Mouse (Mus musculus) midbrain, postnatal 0 days (tissue): ENCODE data around the gene Antxr1. TPM values are rescaled to one million over a fixed set of nuclear protein-coding genes. Genes with fewer than 3 reads are reported as not detected.

Experiments used
- ATAC-seq: fragments of 200-750 bp; cut with Nextera tagmentation; 2 replicates; pipeline ENCODE4 v1.8.0; 2017; ENCODE audit warnings: moderate number of reproducible peaks, mild to moderate bottlenecking, moderate TSS enrichment, moderate library complexity; ENCODE audit not compliant: low FRiP score
- DNase-seq: peaks from one replicate; pipeline ENCODE4 v3.0.0-alpha.2; 2015; ENCODE audit warnings: low spot score
- H3K27ac ChIP-seq: fragments of 300-500 bp; sonication (generic); 2 replicates; pipeline ENCODE4 v1.5.1; 2014; ENCODE audit warnings: low read depth, mild to moderate bottlenecking, low read length, mixed read lengths
- H3K27me3 ChIP-seq: fragments of 300-500 bp; sonication (generic); 2 replicates; pipeline ENCODE4 v1.6.1; 2014; ENCODE audit warnings: low read length, control low read depth, mixed read lengths; ENCODE audit not compliant: insufficient read depth
- H3K36me3 ChIP-seq: fragments of 300-500 bp; sonication (generic); 2 replicates; pipeline ENCODE4 v1.6.1; 2014; ENCODE audit warnings: low read length, control low read depth, mixed read lengths; ENCODE audit not compliant: insufficient read depth
- H3K4me1 ChIP-seq: fragments of 300-500 bp; sonication (generic); 2 replicates; pipeline ENCODE4 v1.6.1; 2014; ENCODE audit warnings: mild to moderate bottlenecking, control low read depth, antibody characterized with exemption, low read length, mixed read lengths; ENCODE audit not compliant: insufficient read depth
- H3K4me2 ChIP-seq: fragments of 300-500 bp; sonication (generic); 2 replicates; pipeline ENCODE4 v1.6.1; 2014; ENCODE audit warnings: low read depth, mild to moderate bottlenecking, low read length, mixed read lengths; ENCODE audit not compliant: poor library complexity, severe bottlenecking
- H3K4me3 ChIP-seq: fragments of 300-500 bp; sonication (generic); 2 replicates; pipeline ENCODE4 v1.5.1; 2014; ENCODE audit warnings: low read depth, mild to moderate bottlenecking, low read length, moderate library complexity
- H3K9ac ChIP-seq: fragments of 300-500 bp; sonication (generic); replicated peaks from 2 replicates; pipeline ENCODE4 v1.6.1; 2014; ENCODE audit warnings: mild to moderate bottlenecking, low read length, moderate library complexity, mixed read lengths; ENCODE audit not compliant: poor library complexity, severe bottlenecking
- H3K9me3 ChIP-seq: fragments of 300-500 bp; sonication (generic); 2 replicates; pipeline ENCODE4 v1.6.1; 2016; ENCODE audit warnings: low read length, control low read depth
- CTCF ChIP-seq: IDR thresholded peaks from 2 replicates; pipeline ENCODE4 v1.5.1; 2016; ENCODE audit warnings: antibody characterized with exemption, mild to moderate bottlenecking
- WGBS: fragments of 180-500 bp; shearing (Covaris S2); extraction: QIAGEN DNeasy Blood & Tissue Kit; methylation state at CpG from one replicate; pipeline ENCODE4 v1.1.7; 2014; 5-methylcytosine and 5-hydroxymethylcytosine counted together
- polyA plus RNA-seq: library from polyadenylated mRNA; unstranded; fragments of >200 nt; fragmentation: Nextera tagmentation; extraction: Ambion mirVana; gene quantifications from 2 replicates; pipeline ENCODE4 v1.2.1, GENCODE M21; 2015
- total RNA-seq: library from RNA; depleted of rRNA; stranded (reverse); fragments of >200 nt; gene quantifications from 2 replicates; pipeline ENCODE4 v1.2.3, GENCODE M21; 2014

The Antxr1 gene
- total and polyA plus RNA-seq, 2 experiments from 2014 or later, result 2.9 to 13.1 TPM

DNA sequence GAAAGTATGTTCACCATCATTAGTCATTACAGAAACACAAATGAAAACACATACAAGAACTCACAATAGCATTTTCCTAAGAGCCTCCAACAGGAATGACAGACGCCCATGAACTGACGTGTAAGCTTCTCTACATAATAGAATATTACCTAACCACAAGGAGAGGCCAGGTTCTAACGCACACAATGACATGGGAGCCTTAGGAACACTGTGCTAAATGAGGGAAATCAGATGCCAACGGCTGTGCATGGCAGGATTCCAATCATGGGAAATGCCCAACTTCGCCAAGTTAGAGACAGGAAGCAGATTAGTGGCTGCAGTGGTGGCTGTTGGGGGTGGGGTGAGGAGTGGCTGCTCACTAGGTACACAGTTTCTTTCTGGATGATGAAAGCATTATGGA lies 76.6 kb downstream of the Antxr1 start:
- Histone ChIP-seq H3K27ac (no peak overlapping the region), H3K36me3 (no peaks in the 10 kb centered on the region), H3K27me3 (no peaks in the 10 kb centered on the region), H3K9ac (no peak overlapping the region), H3K4me3 (no peak overlapping the region), H3K4me2 (no peak overlapping the region), H3K4me1 (peaks cover 4% of the 10 kb centered on the region; the same call in 1 of the 2 replicates), H3K9me3 (no peaks in the 10 kb centered on the region)
- WGBS, result 59% methylated on average over 5 of the region's 5 CpGs
- peak; percentile 72 for DNase-seq
- ATAC-seq, result no peak
- no peak for TF ChIP-seq CTCF

DNA sequence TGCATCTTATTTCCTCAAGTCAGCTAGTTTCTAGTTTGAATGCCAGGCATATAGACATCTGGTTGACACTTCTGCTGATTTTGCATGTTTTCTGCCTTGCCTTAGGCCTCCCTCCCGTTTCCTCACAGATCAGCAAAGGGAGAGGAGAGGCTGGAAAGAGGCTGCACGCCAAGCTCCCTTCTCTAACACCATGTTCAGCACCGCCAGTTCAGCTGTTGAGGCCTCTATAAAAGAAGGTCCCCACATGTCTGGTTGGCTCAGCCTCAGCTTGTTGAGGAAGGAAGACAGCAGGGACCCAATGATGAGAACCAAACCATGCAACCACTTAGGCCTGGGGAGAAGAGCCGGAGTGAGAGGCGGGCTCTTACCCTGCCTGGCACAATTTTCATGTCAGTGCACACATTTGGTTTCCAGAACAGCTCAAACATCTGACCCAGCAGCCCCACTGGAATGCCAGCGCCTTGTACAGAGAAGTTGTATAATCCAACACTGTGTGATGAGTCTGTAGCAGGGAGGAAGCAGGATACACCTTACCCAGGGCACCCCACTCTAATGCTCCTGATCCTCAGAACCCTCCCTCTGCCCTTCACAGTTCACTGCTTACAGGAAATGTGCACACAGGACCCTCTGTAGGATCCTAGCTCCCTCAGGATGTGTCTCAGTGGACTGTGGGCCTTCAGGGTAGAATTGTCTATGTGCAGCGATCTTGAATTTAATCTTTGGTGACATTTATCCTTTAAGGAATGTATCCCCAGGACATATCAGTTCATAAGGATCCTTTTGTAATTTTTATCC lies 77.4 kb downstream of the Antxr1 start:
- no peak overlapping the region for H3K4me2 ChIP-seq
- H3K27me3 ChIP-seq, result no peaks in the 10 kb centered on the region
- H3K4me3 ChIP-seq, result no peak overlapping the region
- no peak overlapping the region for H3K27ac ChIP-seq
- no peaks in the 10 kb centered on the region for H3K9me3 ChIP-seq
- TF ChIP-seq CTCF, result no peak
- WGBS, result 64% methylated on average over 7 of the region's 7 CpGs
- DNase-seq, result peak; percentile 59
- peaks cover 4% of the 10 kb centered on the region; the same call in 1 of the 2 replicates for H3K4me1 ChIP-seq
- no peaks in the 10 kb centered on the region for H3K36me3 ChIP-seq
- H3K9ac ChIP-seq, result no peak overlapping the region
- no peak for ATAC-seq

DNA sequence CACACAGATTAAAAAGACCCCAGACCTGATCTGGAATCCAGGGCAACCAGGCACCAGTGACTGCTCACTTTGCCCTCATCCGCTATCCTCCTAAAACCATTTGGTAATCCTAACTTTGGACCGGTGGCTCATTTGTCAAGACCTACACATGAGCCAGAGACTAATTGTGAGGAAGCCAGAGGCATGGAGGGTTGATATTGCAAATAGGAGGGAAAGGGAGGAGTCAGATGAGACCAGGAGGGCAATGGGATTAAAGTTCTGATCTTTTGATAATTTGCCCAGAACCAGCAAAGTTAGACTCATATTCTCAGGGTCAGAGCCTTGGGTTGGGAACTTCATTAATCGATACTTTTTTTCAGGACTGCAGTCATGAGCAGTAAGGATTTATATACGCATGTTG lies 78.2 kb downstream of the Antxr1 start:
- Histone ChIP-seq H3K4me2 (no peak overlapping the region), H3K9me3 (no peaks in the 10 kb centered on the region), H3K27ac (no peak overlapping the region), H3K27me3 (no peaks in the 10 kb centered on the region), H3K4me1 (peaks cover 4% of the 10 kb centered on the region; the same call in 1 of the 2 replicates), H3K9ac (no peak overlapping the region), H3K36me3 (no peaks in the 10 kb centered on the region), H3K4me3 (no peak overlapping the region)
- DNase-seq (no peak), ATAC-seq (no peak)
- 88% methylated on average over 4 of the region's 4 CpGs for WGBS
- no peak for TF ChIP-seq CTCF

DNA sequence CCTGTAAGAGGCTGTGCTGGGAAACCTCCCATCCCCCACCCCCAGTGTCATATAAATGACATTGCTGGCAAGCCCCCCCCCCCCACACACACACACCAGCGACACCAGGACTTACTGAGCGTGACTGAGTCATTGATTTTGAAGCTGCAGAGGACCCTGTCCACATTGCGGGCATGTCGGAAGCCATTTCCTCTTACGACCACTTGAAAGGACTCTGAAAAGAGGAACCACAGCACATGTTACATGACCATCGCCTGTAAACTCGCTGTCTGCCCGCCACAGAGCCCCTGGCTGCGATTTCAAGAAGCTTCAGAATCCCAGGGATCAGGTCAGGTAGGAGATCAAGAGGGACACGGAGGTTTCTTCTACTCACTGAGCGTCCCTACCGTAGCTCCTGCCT lies 80.0 kb downstream of the Antxr1 start:
- no peak overlapping the region for H3K27ac ChIP-seq
- no peak overlapping the region for H3K4me3 ChIP-seq
- peaks cover 4% of the 10 kb centered on the region; the same call in 1 of the 2 replicates for H3K4me1 ChIP-seq
- no peak overlapping the region for H3K4me2 ChIP-seq
- no peaks in the 10 kb centered on the region for H3K36me3 ChIP-seq
- no peak overlapping the region for H3K9ac ChIP-seq
- DNase-seq, result no peak
- WGBS, result 85% methylated on average over 12 of the region's 12 CpGs
- H3K9me3 ChIP-seq, result no peaks in the 10 kb centered on the region
- no peak for TF ChIP-seq CTCF
- no peak for ATAC-seq
- no peaks in the 10 kb centered on the region for H3K27me3 ChIP-seq

DNA sequence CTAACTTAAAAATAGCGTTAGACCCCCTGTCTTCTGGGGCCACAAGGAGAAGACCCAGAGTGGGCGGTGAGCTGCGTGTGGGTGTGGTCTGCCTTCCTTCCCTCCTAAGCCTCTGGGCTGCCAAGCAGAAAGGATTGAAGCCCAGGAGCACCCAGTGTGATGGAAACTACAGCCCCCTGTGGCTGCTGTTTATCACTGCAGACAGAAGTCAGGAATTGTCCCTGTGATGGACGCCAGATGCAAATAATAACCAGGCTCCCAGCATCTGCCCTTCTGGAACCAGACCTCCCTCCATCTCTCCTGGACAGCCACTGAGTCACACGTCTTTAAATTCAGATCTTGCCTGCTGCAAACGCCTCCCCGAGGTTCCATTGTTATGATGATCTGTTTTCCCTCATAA lies 80.9 kb downstream of the Antxr1 start:
- Histone ChIP-seq H3K9ac (no peak overlapping the region), H3K9me3 (no peaks in the 10 kb centered on the region), H3K4me1 (peaks cover 4% of the 10 kb centered on the region; the same call in 1 of the 2 replicates), H3K27me3 (no peaks in the 10 kb centered on the region), H3K36me3 (no peaks in the 10 kb centered on the region), H3K4me2 (no peak overlapping the region), H3K27ac (no peak overlapping the region), H3K4me3 (no peak overlapping the region)
- peak; percentile 44 for TF ChIP-seq CTCF
- DNase-seq, result peak; percentile 21
- ATAC-seq, result no peak
- 34% methylated on average over 7 of the region's 7 CpGs for WGBS

DNA sequence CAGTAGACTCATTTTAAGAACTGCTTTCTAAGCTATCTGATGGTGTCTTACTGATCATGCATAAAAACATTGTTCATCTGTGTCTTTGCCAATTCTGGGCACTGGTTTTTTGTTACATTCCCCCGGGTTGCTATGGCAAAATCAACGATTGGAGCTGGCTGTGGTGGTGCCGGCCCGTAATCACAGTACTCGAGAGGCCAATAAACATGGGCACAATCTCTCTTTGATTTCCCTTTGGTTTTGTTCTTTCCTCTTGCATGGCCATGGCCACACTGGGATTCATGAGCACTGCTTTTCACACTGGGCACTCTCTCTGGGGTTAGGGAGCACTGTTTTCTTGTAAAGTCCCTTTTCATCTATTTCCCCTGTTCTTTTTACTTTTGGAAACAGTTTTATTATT lies 83.9 kb downstream of the Antxr1 start:
- H3K9ac ChIP-seq, result no peak overlapping the region
- H3K36me3 ChIP-seq, result no peaks in the 10 kb centered on the region
- H3K9me3 ChIP-seq, result no peaks in the 10 kb centered on the region
- no peak overlapping the region for H3K4me3 ChIP-seq
- no peaks in the 10 kb centered on the region for H3K4me1 ChIP-seq
- no peak for TF ChIP-seq CTCF
- WGBS, result 52% methylated on average over 5 of the region's 5 CpGs
- no peak overlapping the region for H3K4me2 ChIP-seq
- no peak for ATAC-seq
- H3K27me3 ChIP-seq, result no peaks in the 10 kb centered on the region
- peak; percentile 68 for DNase-seq
- H3K27ac ChIP-seq, result no peak overlapping the region
